Comparison of ENCODE assay signal across 8 mouse cellular contexts in genomic region chr15:80707088-80707487, GRCm38 (mm10). TPM values are rescaled to one million over a fixed set of nuclear protein-coding genes. Genes with fewer than 3 reads are reported as not detected.
DNase-seq lines count a peak whose midpoint lies in the region; ATAC-seq and TF ChIP-seq lines count a peak whose summit lies in the region.

No protein-coding gene starts in this region.

- no peaks in the 10 kb centered on the region for H3K27me3 ChIP-seq in cerebellum, adult 2 months (ENCODE audit: control insufficient read depth, insufficient read depth, low read length)
- no peaks in the 10 kb centered on the region for H3K27me3 ChIP-seq in kidney, embryonic 14.5 days (ENCODE audit: control insufficient read depth, insufficient read depth, low read length)
- H3K27me3 ChIP-seq in lung, embryonic 15.5 days = no peaks in the 10 kb centered on the region
- no peaks in the 10 kb centered on the region for H3K27me3 ChIP-seq in stomach, embryonic 15.5 days (replicated peaks)

- TF ChIP-seq POLR2A in cerebellum, adult 2 months (IDR thresholded peaks at IDR 0.05; ENCODE audit: borderline replicate concordance, insufficient read depth, low read length) = no peak

- H3K4me3 ChIP-seq in left cerebral cortex, adult 2 months = no peak overlapping the region
- no peak overlapping the region for H3K4me3 ChIP-seq in cerebellum, adult 2 months (replicated peaks; ENCODE audit: insufficient read depth, low read depth, low read length)
- H3K4me3 ChIP-seq in kidney, embryonic 14.5 days (ENCODE audit: low read length) = no peak overlapping the region
- H3K4me3 ChIP-seq in lung, embryonic 15.5 days = peak overlapping the region; percentile 27; the same call in 1 of the 2 replicates
- H3K4me3 ChIP-seq in stomach, embryonic 15.5 days (replicated peaks) = no peak overlapping the region

- intact Hi-C loops in left cerebral cortex, adult 2 months (cut with DNase I) = loop anchor here (5.0 to 10.0 kb wide), 3 partner anchors 175 to 488 kb away; partner anchors contain the start of genes Adsl and Mrtfa

- no peaks in the 10 kb centered on the region for H3K9me3 ChIP-seq in kidney, embryonic 14.5 days (ENCODE audit: control insufficient read depth, low read length)
- H3K9me3 ChIP-seq in lung, embryonic 15.5 days = no peaks in the 10 kb centered on the region
- H3K9me3 ChIP-seq in stomach, embryonic 15.5 days = no peaks in the 10 kb centered on the region

- DNase-seq in left cerebral cortex, adult 2 months (ENCODE audit: extremely low spot score in 1 of 2, low spot score in 2 of 2) = no peak
- DNase-seq in left cerebral cortex, adult 18-20 months (ENCODE audit: low spot score in 2 of 2) = no peak
- peak; percentile 48 to 56 for DNase-seq in cerebellum, adult 2 months
- peak; percentile 84 for DNase-seq in heart, adult 8-10 months (ENCODE audit: low spot score)

- TF ChIP-seq CTCF in left cerebral cortex, adult 2 months (IDR thresholded peaks at IDR 0.05) = no peak
- no peak for TF ChIP-seq CTCF in cerebellum, adult 2 months (IDR thresholded peaks at IDR 0.05; ENCODE audit: borderline replicate concordance, insufficient read depth, low read depth, low read length)

- no peak for ATAC-seq in kidney, embryonic 14.5 days (ENCODE audit: low FRiP score, low TSS enrichment)
- ATAC-seq in lung, embryonic 15.5 days (ENCODE audit: borderline replicate concordance, extremely low read depth, low FRiP score, low TSS enrichment) = peak; percentile 64
- no peak for ATAC-seq in stomach, embryonic 15.5 days (ENCODE audit: insufficient read depth, low FRiP score, low read depth)
- no peak for ATAC-seq in frontal cortex, adult (ENCODE audit: low TSS enrichment)

- H3K4me1 ChIP-seq in cerebellum, adult 2 months (ENCODE audit: control insufficient read depth, insufficient read depth, low read length) = peaks cover 7% of the 10 kb centered on the region; the same call in 1 of the 2 replicates
- H3K4me1 ChIP-seq in kidney, embryonic 14.5 days (ENCODE audit: control insufficient read depth, insufficient read depth, low read length) = peaks cover 6% of the 10 kb centered on the region; the same call in 1 of the 2 replicates
- peaks cover 38% of the 10 kb centered on the region for H3K4me1 ChIP-seq in lung, embryonic 15.5 days
- H3K4me1 ChIP-seq in stomach, embryonic 15.5 days = peaks cover 19% of the 10 kb centered on the region

- H3K9ac ChIP-seq in kidney, embryonic 14.5 days (ENCODE audit: low read depth, low read length) = no peak overlapping the region
- H3K9ac ChIP-seq in lung, embryonic 15.5 days = no peak overlapping the region
- H3K9ac ChIP-seq in stomach, embryonic 15.5 days = no peak overlapping the region

- H3K36me3 ChIP-seq in kidney, embryonic 14.5 days (ENCODE audit: control insufficient read depth, insufficient read depth, low read length) = no peaks in the 10 kb centered on the region
- no peaks in the 10 kb centered on the region for H3K36me3 ChIP-seq in lung, embryonic 15.5 days
- H3K36me3 ChIP-seq in stomach, embryonic 15.5 days = no peaks in the 10 kb centered on the region

- peak overlapping the region; percentile 48; the same call in 1 of the 2 replicates for H3K4me2 ChIP-seq in kidney, embryonic 14.5 days (replicated peaks; ENCODE audit: low read depth, low read length)
- H3K4me2 ChIP-seq in lung, embryonic 15.5 days = peak overlapping the region; percentile 65
- peak overlapping the region; percentile 66; the same call in 1 of the 2 replicates for H3K4me2 ChIP-seq in stomach, embryonic 15.5 days

- peak overlapping the region; percentile 25; the same call in 1 of the 2 replicates for H3K27ac ChIP-seq in left cerebral cortex, adult 2 months
- no peak overlapping the region for H3K27ac ChIP-seq in cerebellum, adult 2 months (ENCODE audit: insufficient read depth, low read length)
- peak overlapping the region; percentile 81 for H3K27ac ChIP-seq in kidney, embryonic 14.5 days (ENCODE audit: low read depth, low read length)
- peak overlapping the region; percentile 92 for H3K27ac ChIP-seq in lung, embryonic 15.5 days
- peak overlapping the region; percentile 91 for H3K27ac ChIP-seq in stomach, embryonic 15.5 days

- WGBS in cerebellum, adult 2 months = 11% methylated on average over 8 of the region's 8 CpGs
- 39% methylated on average over 8 of the region's 8 CpGs for WGBS in kidney, embryonic 14.5 days
- WGBS in lung, embryonic 15.5 days = 20% methylated on average over 8 of the region's 8 CpGs
- WGBS in stomach, embryonic 15.5 days = 35% methylated on average over 8 of the region's 8 CpGs

RNA-seq across cellular contexts. Expression of gene Tnrc6b, which starts 4.0 kb away (rescaled TPM):
- total RNA-seq in left cerebral cortex, adult 2 months (2021) = 100 to 1,000 TPM; 118 to 120 TPM
- 100 to 1,000 TPM; 101 to 102 TPM for total RNA-seq in left cerebral cortex, adult 18-20 months (2021)
- polyA plus RNA-seq in cerebellum, adult 2 months (2012; rRNA removed) = 32.5 and 36.3 TPM in 2 replicates
- total RNA-seq in heart, adult 8-10 months (2022) = 10 to 100 TPM; 48.4 to 52.2 (median 48.9) TPM
- 21.9 and 23.2 TPM in 2 replicates for polyA plus RNA-seq in kidney, embryonic 14.5 days (2014; fragmentation: Nextera tagmentation; extraction: Ambion mirVana)
- polyA plus RNA-seq in lung, embryonic 15.5 days (2015; fragmentation: Nextera tagmentation; extraction: Ambion mirVana) = 24.6 and 27.2 TPM in 2 replicates
- polyA plus RNA-seq in stomach, embryonic 15.5 days (2015; fragmentation: Nextera tagmentation; extraction: Ambion mirVana) = 27.4 and 28.5 TPM in 2 replicates

RNA-seq across cellular contexts. Expression of gene Fam83f, which starts 35.4 kb away (rescaled TPM):
- total RNA-seq in left cerebral cortex, adult 2 months (2021) = under 1 TPM; 0.26 to 0.54 TPM
- total RNA-seq in left cerebral cortex, adult 18-20 months (2021) = under 1 TPM; 0.16 to 0.54 TPM
- 0.25 and 0.35 TPM in 2 replicates for polyA plus RNA-seq in cerebellum, adult 2 months (2012; rRNA removed)
- under 1 TPM in 1 of 4 experiments, not detected in 3; 0.09 TPM for total RNA-seq in heart, adult 8-10 months (2022)
- polyA plus RNA-seq in kidney, embryonic 14.5 days (2014; fragmentation: Nextera tagmentation; extraction: Ambion mirVana) = 1.4 and 2.9 TPM in 2 replicates
- polyA plus RNA-seq in lung, embryonic 15.5 days (2015; fragmentation: Nextera tagmentation; extraction: Ambion mirVana) = 1.1 and 1.5 TPM in 2 replicates
- polyA plus RNA-seq in stomach, embryonic 15.5 days (2015; fragmentation: Nextera tagmentation; extraction: Ambion mirVana) = 18.7 and 20.7 TPM in 2 replicates

Comparison
In these comparisons a context has a peak if more than half of its experiments do, and no peak if none do; other contexts are left out.
1. DNase-seq: peak in cerebellum, adult 2 months (2 of 2) and heart, adult 8-10 months (single experiment); none in left cerebral cortex, adult 2 months (0 of 2) and left cerebral cortex, adult 18-20 months (0 of 2).
2. Peak in every context shown above with its lines, with median percentiles within 50 percentile points of each other: H3K4me2 ChIP-seq.